Mouse (Mus musculus): ENCODE results near the gene Tex52.

Tex52 gene

DNA sequence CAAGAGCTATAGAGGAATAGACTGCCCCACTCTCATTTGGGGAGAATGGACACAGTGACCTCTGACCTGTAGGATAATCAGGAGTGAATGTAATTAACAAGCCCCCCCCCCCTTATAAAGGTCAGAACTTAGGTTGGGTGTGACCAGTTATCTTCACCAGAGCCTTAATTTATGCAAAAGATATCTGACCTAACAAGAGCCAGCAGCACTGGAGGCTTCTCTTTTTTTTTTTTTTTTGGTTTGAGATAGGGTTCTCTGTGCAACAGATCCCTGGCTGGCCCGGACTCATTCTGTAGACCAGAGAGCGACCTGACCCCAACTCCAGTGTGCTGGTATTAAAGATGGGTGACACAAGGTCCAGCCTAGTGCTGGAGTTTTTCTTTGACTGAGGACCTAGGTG is 54.0 kb downstream of the Tex52 start:
- no peak for DNase-seq (ENCODE audit: low read depth)

DNA sequence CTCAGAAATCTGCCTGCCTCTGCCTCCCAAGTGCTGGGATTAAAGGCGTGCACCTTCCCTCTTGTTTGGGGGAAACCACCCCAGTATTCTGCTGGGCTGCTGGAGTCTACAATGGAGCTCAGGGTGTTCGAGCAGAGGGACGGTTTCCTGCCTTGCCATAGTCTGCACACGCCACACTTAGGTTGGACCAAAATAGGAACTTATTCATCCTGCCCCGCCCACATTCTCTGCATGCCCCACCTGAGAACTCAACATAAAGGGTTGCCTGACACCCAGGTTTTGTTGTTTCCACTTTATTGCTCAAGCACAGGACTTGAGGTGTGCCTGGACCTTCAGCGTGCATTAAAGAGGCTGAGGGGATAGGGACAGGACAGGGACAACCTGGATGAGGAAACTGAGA is 54.6 kb downstream of the Tex52 start:
- no peak for DNase-seq (ENCODE audit: low read depth)

DNA sequence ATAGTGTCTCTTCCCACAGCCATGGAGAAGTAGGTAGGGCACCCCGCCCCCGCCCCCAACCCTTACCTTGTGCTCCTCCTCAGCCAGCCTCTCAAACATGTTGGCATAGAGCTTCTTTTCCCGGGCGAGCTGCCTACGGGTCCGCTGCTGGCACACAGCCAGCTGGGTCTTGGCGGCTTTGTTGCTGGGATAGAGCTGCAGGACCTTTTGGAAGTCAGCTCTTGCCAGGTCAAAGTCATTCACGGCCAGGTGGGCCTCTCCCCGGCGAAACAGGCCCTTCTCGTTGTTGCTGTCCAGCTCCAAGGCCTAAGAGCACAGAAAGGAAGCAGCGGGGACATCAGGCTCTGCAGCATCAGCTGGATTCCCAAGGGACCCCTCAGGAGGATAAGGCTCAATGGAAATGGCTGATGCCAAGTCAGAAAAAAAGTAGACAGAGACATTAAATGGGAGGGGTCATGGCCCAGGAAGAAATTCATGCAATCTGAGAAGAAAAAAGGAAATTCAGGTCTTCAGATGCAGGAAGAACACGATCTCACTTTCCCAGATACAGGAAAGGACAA is 57.2 kb downstream of the Tex52 start:
- no peak for DNase-seq (ENCODE audit: low read depth)

DNA sequence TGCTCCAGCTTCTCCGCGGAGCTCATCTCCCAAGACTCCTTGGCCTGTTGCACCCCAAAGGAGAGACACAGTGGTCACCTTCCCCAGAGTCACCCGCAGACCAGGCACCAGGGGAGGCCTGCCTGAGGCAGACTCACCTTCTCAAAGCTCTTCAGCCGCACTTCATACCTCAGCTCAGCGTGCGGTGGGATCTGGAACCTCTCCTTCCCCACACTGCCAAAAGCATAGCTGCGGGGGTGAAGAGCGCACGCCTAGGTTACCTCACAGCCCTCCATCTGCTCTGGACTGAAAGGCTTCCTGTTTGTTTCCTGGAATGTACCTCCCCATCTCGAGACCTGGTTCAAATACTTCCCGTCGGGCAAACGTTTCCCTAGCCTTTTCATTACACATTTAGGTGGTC is 58.3 kb downstream of the Tex52 start:
- no peak for DNase-seq (ENCODE audit: low read depth)

Measured in c-Kit-positive CD71-negative TER-119-negative erythroid progenitor cells, embryonic 14.5 days (primary cell).